In the genomic region with DNA sequence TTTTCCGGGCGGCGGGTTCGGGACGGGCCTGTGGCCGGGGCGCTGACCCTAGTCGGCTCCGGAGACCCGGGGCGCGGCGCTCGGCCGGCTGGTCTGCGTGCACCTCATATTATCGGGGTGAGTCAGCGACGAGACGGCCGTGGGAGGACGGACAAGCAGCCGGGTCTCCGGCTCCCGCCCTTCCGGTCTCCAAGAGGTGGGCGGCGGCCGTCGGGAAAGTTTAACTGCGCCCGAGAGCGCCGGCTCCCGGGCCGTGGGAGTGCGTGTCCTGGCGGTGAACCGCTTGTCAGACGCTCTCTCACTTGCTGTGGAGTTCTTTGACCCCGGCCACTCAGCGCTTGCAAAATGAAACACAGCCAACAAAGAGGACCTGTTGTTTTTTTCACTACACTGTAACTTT, we compare ENCODE assay signal across 8 mouse cellular contexts. TPM values are rescaled to one million over a fixed set of nuclear protein-coding genes. Genes with fewer than 3 reads are reported as not detected.
DNase-seq lines count a peak whose midpoint lies in the region; ATAC-seq and TF ChIP-seq lines count a peak whose summit lies in the region.

No protein-coding gene starts in this region.

- peak overlapping the region; percentile 79 for H3K4me3 ChIP-seq in neural tube, embryonic 11.5 days (ENCODE audit: low read depth, low read length)
- H3K4me3 ChIP-seq in kidney, adult 2 months (ENCODE audit: insufficient read depth, low read depth, low read length) = peak overlapping the region; percentile 80
- peak overlapping the region; percentile 93 for H3K4me3 ChIP-seq in lung, embryonic 15.5 days

- peak; percentile 62 for ATAC-seq in neural tube, embryonic 11.5 days (ENCODE audit: insufficient read depth, low FRiP score, low TSS enrichment)
- peak; percentile 73 for ATAC-seq in lung, embryonic 15.5 days (ENCODE audit: borderline replicate concordance, extremely low read depth, low FRiP score, low TSS enrichment)

- peak overlapping the region; percentile 36 for H3K4me2 ChIP-seq in neural tube, embryonic 11.5 days (ENCODE audit: low read depth)
- H3K4me2 ChIP-seq in lung, embryonic 15.5 days = peak overlapping the region; percentile 75

- no peak for TF ChIP-seq CTCF in kidney, adult 2 months (conservative IDR thresholded peaks at IDR 0.05; ENCODE audit: insufficient read depth, insufficient read length, low read depth, low read length)

- no peaks in the 10 kb centered on the region for H3K4me1 ChIP-seq in neural tube, embryonic 11.5 days (ENCODE audit: control insufficient read depth, insufficient read depth, low read length)
- peaks cover 23% of the 10 kb centered on the region; the same call in 1 of the 2 replicates for H3K4me1 ChIP-seq in kidney, adult 2 months (ENCODE audit: control insufficient read depth, insufficient read depth, low read length)
- H3K4me1 ChIP-seq in lung, embryonic 15.5 days = peaks cover 10% of the 10 kb centered on the region

- H3K27me3 ChIP-seq in neural tube, embryonic 11.5 days (ENCODE audit: control insufficient read depth, insufficient read depth, low read length) = no peaks in the 10 kb centered on the region
- no peaks in the 10 kb centered on the region for H3K27me3 ChIP-seq in kidney, adult 2 months (replicated peaks; ENCODE audit: control insufficient read depth, insufficient read depth, low read length)
- H3K27me3 ChIP-seq in lung, embryonic 15.5 days = no peaks in the 10 kb centered on the region

- H3K9me3 ChIP-seq in neural tube, embryonic 11.5 days (ENCODE audit: control insufficient read depth, low read length) = no peaks in the 10 kb centered on the region
- no peaks in the 10 kb centered on the region for H3K9me3 ChIP-seq in lung, embryonic 15.5 days

- H3K9ac ChIP-seq in neural tube, embryonic 11.5 days (ENCODE audit: low read length) = peak overlapping the region; percentile 67
- H3K9ac ChIP-seq in lung, embryonic 15.5 days = peak overlapping the region; percentile 64

- no peak for TF ChIP-seq POLR2A in kidney, adult 2 months (IDR thresholded peaks at IDR 0.05; ENCODE audit: low read depth, low read length)

- DNase-seq in neural tube, embryonic 11.5 days (ENCODE audit: low spot score) = peak; percentile 58
- DNase-seq in neural tube, embryonic 10.5 days (ENCODE audit: extremely low spot score, low spot score) = no peak
- peak; percentile 42 for DNase-seq in brain, adult 2 months (ENCODE audit: low read depth, low spot score)
- peak; percentile 74 for DNase-seq in gastrocnemius, adult 18-20 months (ENCODE audit: low spot score)
- peak; percentile 89 for DNase-seq in kidney, adult 2 months
- peak; percentile 76 for DNase-seq in ovary, postnatal 36 days (ENCODE audit: low spot score)
- DNase-seq in thymus, postnatal 14 days = no peak

- WGBS in neural tube, embryonic 11.5 days = under 1% methylated on average over 42 of the region's 42 CpGs
- 1% methylated on average over 42 of the region's 42 CpGs for WGBS in kidney, adult 2 months
- WGBS in lung, embryonic 15.5 days = 2% methylated on average over 42 of the region's 42 CpGs

- H3K27ac ChIP-seq in neural tube, embryonic 11.5 days (ENCODE audit: low read depth, low read length) = peak overlapping the region; percentile 45; the same call in 1 of the 2 replicates
- peak overlapping the region; percentile 96 for H3K27ac ChIP-seq in kidney, adult 2 months (ENCODE audit: insufficient read depth, low read depth, low read length)
- peak overlapping the region; percentile 86 for H3K27ac ChIP-seq in lung, embryonic 15.5 days

- H3K36me3 ChIP-seq in neural tube, embryonic 11.5 days (ENCODE audit: control insufficient read depth, insufficient read depth, low read length) = no peaks in the 10 kb centered on the region
- no peaks in the 10 kb centered on the region; the same call in 1 of the 2 replicates for H3K36me3 ChIP-seq in kidney, adult 2 months (ENCODE audit: control insufficient read depth, insufficient read depth, low read length)
- H3K36me3 ChIP-seq in lung, embryonic 15.5 days = 0 out of 2 replicates have a peak, but pooled peaks cover 4% of the 10 kb centered on the region

RNA-seq across cellular contexts. Expression of a gene that starts 0.4 kb away (rescaled TPM):
- polyA plus RNA-seq in neural tube, embryonic 11.5 days (2014; fragmentation: Nextera tagmentation; extraction: Ambion mirVana) = 30.6 and 31.9 TPM in 2 replicates
- total RNA-seq in gastrocnemius, adult 18-20 months (2021) = 10 to 100 TPM; 21.4 to 21.9 TPM
- 16.2 and 20.7 TPM in 2 replicates for polyA plus RNA-seq in kidney, adult 2 months (2012; rRNA removed)
- polyA plus RNA-seq in lung, embryonic 15.5 days (2015; fragmentation: Nextera tagmentation; extraction: Ambion mirVana) = 17.0 and 19.1 TPM in 2 replicates

RNA-seq across cellular contexts. Expression of a gene that starts 25.7 kb away (rescaled TPM):
- polyA plus RNA-seq in neural tube, embryonic 11.5 days (2014; fragmentation: Nextera tagmentation; extraction: Ambion mirVana) = 336 and 339 TPM in 2 replicates
- 10 to 100 TPM; 43.8 to 45.8 TPM for total RNA-seq in gastrocnemius, adult 18-20 months (2021)
- 24.3 and 33.6 TPM in 2 replicates for polyA plus RNA-seq in kidney, adult 2 months (2012; rRNA removed)
- polyA plus RNA-seq in lung, embryonic 15.5 days (2015; fragmentation: Nextera tagmentation; extraction: Ambion mirVana) = 305 and 316 TPM in 2 replicates

RNA-seq across cellular contexts. Expression of a gene that starts 34.9 kb away (rescaled TPM):
- 404 and 440 TPM in 2 replicates for polyA plus RNA-seq in neural tube, embryonic 11.5 days (2014; fragmentation: Nextera tagmentation; extraction: Ambion mirVana)
- total RNA-seq in gastrocnemius, adult 18-20 months (2021) = 10 to 100 TPM; 83.9 to 93.0 TPM
- 46.2 and 90.1 TPM in 2 replicates for polyA plus RNA-seq in kidney, adult 2 months (2012; rRNA removed)
- 303 and 360 TPM in 2 replicates for polyA plus RNA-seq in lung, embryonic 15.5 days (2015; fragmentation: Nextera tagmentation; extraction: Ambion mirVana)

RNA-seq across cellular contexts. Expression of a gene that starts 35.0 kb away (rescaled TPM):
- 389 and 397 TPM in 2 replicates for polyA plus RNA-seq in neural tube, embryonic 11.5 days (2014; fragmentation: Nextera tagmentation; extraction: Ambion mirVana)
- total RNA-seq in gastrocnemius, adult 18-20 months (2021) = 100 to 1,000 TPM; 161 to 176 TPM
- 66.8 and 99.8 TPM in 2 replicates for polyA plus RNA-seq in kidney, adult 2 months (2012; rRNA removed)
- 330 and 331 TPM in 2 replicates for polyA plus RNA-seq in lung, embryonic 15.5 days (2015; fragmentation: Nextera tagmentation; extraction: Ambion mirVana)

Comparison
In these comparisons a context has a peak if more than half of its experiments do, and no peak if none do; other contexts are left out.
1. DNase-seq: peak in neural tube, embryonic 11.5 days (single experiment), brain, adult 2 months (single experiment), gastrocnemius, adult 18-20 months (single experiment), kidney, adult 2 months (single experiment) and ovary, postnatal 36 days (single experiment); none in neural tube, embryonic 10.5 days (single experiment) and thymus, postnatal 14 days (single experiment).
2. H3K27ac ChIP-seq: peak in every context shown above with its lines; median percentile 96 in kidney, adult 2 months; 86 in lung, embryonic 15.5 days; 45 in neural tube, embryonic 11.5 days.
3. Peak in every context shown above with its lines, with median percentiles within 50 percentile points of each other: H3K4me3 ChIP-seq.